Mouse (Mus musculus): ENCODE results near the gene Dnah7a. TPM values are rescaled to one million over a fixed set of nuclear protein-coding genes. Genes with fewer than 3 reads are reported as not detected.
"Not testable (repeated sequence)": the region's sequence is repeated elsewhere in the genome, so short reads cannot be mapped to it uniquely, and the experiment has no call there.

The Dnah7a gene
- polyA plus RNA-seq (2012; rRNA removed): 7.8 and 10.7 TPM in 2 replicates

DNA sequence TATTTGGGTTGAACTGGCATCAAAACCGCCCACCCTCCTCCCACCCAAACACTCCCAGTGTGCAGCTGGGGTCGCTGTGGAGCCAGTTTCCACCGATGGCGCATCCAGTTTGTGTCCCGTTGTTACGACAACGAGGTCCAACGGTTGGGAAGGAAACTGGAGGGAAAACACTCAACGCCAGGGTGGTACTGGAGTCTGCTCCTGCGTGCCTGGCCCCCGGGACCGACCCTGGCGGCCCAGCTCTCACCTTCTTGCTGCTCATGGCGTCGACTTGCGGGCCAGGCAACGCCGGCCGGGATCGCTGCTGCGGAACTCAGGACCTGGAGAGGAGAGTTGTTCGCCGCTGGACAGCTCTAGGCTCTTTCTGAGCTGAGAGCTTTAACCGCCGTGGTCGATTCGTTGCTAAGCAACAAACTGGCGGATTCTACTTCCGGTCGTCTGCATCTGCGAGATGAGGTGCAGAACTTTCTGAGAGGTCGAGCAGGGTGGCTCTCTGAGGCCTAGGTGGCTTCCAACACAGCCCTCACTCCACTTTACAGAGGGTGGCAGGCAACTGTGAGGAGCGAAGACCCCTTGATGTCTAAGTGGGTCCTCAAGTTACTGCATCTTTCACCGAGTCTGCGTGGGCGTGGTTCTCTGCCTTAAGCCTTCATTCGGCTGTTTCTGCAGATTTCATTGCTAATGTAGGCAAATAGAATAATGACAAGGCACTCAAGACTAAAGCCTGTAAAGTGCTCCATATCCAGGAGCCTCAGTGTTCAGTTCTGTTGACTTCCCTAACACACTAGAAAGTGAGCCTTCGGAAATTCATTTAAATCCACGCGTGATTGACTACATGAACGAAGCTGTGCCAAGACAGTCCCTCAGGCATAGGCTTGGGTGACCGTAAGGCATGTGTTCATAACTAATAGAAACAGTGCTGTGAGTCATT is at the start of gene Dnah7a:
TSS of gene Dnah7a (minus strand) at position 354 of the 931 bp plus-strand sequence.
- peak; percentile 90 for DNase-seq (ENCODE audit: low read depth)
- TF ChIP-seq POLR2A (IDR thresholded peaks at IDR 0.05; ENCODE audit: borderline replicate concordance, extremely low read depth, insufficient read depth, insufficient read length, poor library complexity, severe bottlenecking) (no peak), CTCF (IDR thresholded peaks at IDR 0.05; ENCODE audit: borderline replicate concordance, extremely low read depth, insufficient read depth, insufficient read length) (peak; percentile 63)

DNA sequence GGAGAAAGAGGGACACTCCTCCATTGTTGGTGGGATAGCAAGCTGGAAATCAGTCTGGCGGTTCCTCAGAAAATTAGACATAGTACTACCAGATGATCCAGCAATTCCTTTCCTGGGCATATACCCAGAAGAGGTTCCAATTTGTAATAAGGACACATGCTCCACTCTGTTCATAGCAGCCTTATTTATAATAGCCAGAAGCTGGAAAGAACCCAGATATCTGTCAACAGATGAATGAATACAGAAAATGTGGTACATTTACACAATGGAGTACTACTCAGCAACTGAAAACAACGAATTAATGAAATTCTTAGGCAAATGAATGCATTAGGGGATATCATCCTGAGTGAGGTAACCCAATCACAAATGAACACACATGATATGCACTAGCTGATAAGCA is 46.9 kb upstream of the Dnah7a start:
- peak; percentile 11 for DNase-seq (ENCODE audit: low read depth)

DNA sequence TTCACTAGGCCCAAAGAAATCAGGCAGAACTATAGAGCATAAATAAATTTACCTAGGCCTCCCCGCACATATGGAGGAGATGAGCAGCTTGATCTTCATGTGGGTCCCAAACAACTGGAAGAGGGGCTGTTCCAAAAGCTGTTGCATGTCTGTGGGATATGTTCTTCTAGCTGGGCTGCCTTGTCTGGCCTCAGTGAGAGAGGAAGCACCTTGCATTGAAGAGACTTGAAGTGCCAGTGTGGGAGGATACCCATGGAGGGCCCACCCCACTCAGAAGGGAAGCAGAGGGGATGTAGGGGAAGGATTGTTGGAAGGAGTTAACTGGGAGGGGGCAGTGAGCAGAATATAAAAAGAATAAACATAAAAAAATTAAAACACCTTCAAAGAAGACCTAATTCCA is 44.6 kb upstream of the Dnah7a start:
- DNase-seq (ENCODE audit: low read depth): no peak
- TF ChIP-seq POLR2A (IDR thresholded peaks at IDR 0.05; ENCODE audit: borderline replicate concordance, extremely low read depth, insufficient read depth, insufficient read length, poor library complexity, severe bottlenecking) (no peak), CTCF (IDR thresholded peaks at IDR 0.05; ENCODE audit: borderline replicate concordance, extremely low read depth, insufficient read depth, insufficient read length) (no peak)

DNA sequence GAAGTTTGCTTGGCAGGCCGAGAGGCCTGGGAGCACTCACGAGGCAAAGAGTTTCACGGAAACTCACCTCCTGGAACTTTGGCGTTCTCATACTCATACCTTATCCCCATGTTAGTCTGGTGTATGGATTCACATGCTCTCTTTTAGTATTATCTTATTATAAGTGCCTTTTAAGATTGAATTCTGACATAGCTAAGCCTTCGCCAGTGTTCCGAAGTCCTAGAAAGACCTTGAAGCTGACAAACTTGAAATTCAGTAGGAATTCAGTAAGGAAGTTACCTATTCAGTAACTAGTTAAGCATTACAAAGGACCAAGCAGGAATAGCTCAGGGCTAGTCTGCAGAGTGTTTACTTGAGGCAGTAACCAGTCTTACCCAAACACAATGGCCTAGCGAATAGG is 44.1 kb upstream of the Dnah7a start:
- DNase-seq (ENCODE audit: low read depth): not testable (repeated sequence)

DNA sequence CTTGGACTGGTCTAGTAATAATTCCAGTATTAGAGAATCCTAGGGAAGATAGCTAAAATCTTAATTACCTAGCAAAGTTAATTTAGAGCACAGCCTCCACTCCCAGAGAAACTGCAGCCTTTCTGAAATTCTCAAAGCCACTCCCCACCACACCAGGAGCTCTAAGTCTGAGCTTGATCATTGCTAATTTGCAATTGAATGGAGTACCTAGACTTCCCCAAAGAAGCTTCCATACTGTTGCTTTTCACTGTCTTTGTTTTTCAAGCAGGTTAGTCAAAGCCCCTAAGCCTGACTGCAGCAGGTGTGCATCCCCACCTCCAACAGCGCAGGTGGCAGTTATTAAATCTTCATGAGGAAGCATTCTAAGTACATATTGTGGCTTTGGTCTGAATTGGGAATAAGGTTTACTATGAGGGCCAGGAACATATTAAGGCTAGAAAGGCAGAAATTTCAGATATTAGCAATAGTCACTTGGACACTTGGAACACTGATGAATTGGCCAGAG is 43.3 kb upstream of the Dnah7a start:
- DNase-seq (ENCODE audit: low read depth): not testable (repeated sequence)

DNA sequence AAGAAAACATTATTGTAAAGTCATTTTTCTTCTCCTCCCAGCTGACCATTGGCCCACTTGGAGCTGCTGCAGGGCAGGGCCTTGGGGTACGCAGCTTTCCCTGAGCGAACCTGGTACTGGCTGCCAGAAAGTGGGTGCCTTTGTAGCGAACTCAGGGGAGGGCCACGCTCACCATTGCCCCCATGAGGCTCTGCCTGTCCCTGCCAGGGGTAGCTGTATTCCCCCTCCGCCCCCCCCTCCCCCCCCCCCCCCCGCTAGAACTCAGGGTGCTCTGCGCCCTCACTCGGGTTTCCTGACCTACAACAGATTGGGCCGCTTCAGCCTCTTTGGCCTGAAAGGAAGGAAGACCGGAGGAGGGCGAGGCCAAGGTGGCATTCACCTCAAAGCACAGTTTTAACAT is 42.0 kb upstream of the Dnah7a start:
- no peak for TF ChIP-seq POLR2A (IDR thresholded peaks at IDR 0.05; ENCODE audit: borderline replicate concordance, extremely low read depth, insufficient read depth, insufficient read length, poor library complexity, severe bottlenecking)
- TF ChIP-seq CTCF (IDR thresholded peaks at IDR 0.05; ENCODE audit: borderline replicate concordance, extremely low read depth, insufficient read depth, insufficient read length): no peak

DNA sequence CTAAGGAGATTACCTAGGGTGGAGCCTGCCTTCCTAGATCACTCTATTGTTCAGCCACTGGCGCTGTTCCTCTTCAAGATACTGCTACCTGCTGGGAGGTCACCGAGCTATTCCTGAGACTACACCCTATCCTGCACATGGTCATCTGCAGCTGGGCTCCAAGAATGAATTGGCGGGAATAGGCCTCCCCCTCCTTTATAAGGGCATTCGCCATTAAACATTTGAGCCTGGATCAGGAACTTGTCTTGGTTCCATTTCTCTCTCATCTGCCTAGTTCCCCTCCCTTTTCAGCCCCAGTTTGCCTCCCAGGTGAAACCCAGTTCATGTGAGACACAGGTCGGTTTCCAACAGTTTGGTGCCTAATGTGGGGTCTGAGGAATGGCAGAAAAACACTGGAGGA is 39.4 kb upstream of the Dnah7a start:
- no peak for DNase-seq (ENCODE audit: low read depth)
- no peak for TF ChIP-seq POLR2A (IDR thresholded peaks at IDR 0.05; ENCODE audit: borderline replicate concordance, extremely low read depth, insufficient read depth, insufficient read length, poor library complexity, severe bottlenecking)
- no peak for TF ChIP-seq CTCF (IDR thresholded peaks at IDR 0.05; ENCODE audit: borderline replicate concordance, extremely low read depth, insufficient read depth, insufficient read length)

More for the DNA sequence above, 42.0 kb upstream of the Dnah7a start:
- peak; percentile 14 for DNase-seq (ENCODE audit: low read depth)

DNA sequence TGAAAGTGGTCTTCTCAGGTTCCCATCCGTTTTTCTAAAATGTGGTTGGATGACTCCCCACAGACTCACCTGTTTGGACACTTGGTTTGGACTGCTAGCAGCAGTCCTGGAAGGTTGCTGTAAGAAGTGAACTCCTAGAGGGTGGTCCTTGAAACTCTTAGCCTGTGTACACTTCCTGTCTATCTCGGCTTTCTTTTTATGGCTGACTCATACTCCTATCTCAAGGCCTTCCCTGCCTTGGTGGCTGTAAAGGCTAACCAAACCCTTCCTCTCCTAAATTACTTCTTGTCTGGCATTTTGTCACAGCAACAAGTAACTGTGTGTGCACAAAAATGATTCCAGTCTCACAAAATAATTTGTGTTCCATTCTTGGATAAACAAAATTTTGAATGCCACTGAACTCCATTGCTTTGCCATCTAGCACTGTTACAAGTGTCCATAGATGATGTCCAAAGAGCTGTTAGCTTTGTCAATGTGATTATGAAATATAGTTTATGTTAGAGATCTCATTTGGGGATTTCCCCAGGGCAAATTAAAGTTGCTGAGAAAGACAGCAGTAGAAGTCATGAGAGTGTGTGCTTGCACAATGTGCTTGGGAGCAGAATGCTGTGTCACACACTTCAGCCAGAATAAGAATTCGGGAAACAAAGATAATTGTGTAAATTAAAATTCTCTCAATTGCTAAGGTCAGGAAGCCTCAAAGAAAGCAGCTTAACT is 35.3 kb upstream of the Dnah7a start:
- no peak for TF ChIP-seq CTCF (IDR thresholded peaks at IDR 0.05; ENCODE audit: borderline replicate concordance, extremely low read depth, insufficient read depth, insufficient read length)
- no peak for TF ChIP-seq POLR2A (IDR thresholded peaks at IDR 0.05; ENCODE audit: borderline replicate concordance, extremely low read depth, insufficient read depth, insufficient read length, poor library complexity, severe bottlenecking)
- no peak for DNase-seq (ENCODE audit: low read depth)

DNA sequence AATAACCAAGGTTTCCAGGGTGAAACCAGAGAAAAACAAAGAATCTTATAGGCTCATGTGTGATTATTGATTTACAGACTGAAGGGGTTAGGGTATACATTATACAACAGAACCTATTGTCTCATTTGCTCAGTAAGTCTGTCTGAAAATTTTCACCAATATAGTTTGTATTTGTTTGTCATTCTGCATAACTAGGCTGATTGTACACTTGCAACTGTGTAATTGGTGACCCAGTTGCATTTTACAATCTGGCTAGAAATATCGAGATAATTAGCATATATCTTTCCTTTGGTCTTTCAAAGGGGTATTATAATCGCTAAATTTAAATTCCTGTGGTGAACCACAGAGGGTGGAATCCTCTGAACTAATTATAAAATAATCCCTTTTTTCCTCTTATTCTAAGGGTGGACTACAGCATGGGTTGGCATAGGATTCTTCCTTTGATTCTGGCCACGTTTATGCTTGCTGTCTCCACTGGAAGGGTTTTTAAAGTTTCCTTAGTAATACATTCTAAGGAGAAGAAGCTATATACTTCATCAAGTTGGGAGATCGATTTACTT is 34.3 kb upstream of the Dnah7a start:
- peak; percentile 55 for DNase-seq (ENCODE audit: low read depth)
- TF ChIP-seq POLR2A (IDR thresholded peaks at IDR 0.05; ENCODE audit: borderline replicate concordance, extremely low read depth, insufficient read depth, insufficient read length, poor library complexity, severe bottlenecking) (no peak), CTCF (IDR thresholded peaks at IDR 0.05; ENCODE audit: borderline replicate concordance, extremely low read depth, insufficient read depth, insufficient read length) (no peak)

DNA sequence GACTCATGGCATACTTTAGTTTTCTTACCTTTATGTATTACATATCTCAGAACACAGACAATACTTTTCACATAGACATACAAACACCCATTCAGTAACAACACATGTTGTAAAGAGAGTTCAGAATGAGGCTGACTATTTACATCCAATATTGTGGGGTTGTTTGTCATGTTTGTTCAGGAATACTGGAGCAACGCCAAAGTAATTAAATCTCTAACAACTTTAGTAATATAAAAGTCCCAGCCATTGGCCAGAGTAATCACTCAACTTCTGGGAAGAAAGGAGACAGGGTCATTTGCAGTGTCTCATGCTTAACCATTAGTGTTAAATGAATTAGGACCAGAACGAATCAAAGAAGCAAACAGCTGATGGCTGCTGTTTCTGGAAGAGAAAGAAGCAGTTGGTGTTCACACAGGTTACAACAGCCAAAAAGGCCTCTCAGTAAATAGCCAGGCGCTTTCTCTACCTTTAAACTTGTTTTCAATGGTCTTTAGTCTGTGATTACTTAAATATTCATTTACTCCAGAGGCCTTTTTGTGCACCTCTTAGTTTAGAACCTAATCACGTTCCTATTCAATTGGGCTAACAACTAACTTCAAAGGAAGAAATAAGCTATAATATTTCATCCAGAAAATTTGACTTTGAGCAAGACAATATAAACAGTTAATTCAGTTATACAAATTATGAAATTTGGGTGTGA is 33.6 kb upstream of the Dnah7a start:
- peak; percentile 88 for DNase-seq (ENCODE audit: low read depth)

DNA sequence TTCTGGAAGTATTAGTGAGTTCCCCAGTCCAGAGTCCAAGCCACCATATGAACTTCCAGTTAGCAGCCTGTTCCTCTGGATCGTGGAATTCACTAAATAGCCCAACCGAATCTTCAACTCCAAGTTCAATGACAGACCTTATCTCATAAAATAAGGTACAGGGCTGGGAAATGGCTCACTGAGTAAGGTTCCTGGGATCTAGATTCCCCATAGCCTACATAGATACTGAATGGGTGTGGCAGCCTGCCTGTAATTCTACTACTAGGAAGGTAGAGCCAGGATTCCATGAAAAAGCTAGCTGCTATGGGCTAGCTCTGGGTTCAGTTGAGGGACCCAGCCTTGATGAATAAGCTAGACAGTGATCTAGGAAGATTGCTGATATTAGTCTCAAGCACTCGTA is 30.0 kb upstream of the Dnah7a start:
- TF ChIP-seq POLR2A (IDR thresholded peaks at IDR 0.05; ENCODE audit: borderline replicate concordance, extremely low read depth, insufficient read depth, insufficient read length, poor library complexity, severe bottlenecking) (no peak), CTCF (IDR thresholded peaks at IDR 0.05; ENCODE audit: borderline replicate concordance, extremely low read depth, insufficient read depth, insufficient read length) (no peak)
- no peak for DNase-seq (ENCODE audit: low read depth)
